Mouse (Mus musculus) myocyte (in vitro differentiated cells): ENCODE data around the gene Otud6a. TPM values are rescaled to one million over a fixed set of nuclear protein-coding genes. Genes with fewer than 3 reads are reported as not detected.
"Not testable (repeated sequence)": the region's sequence is repeated elsewhere in the genome, so short reads cannot be mapped to it uniquely, and the experiment has no call there.

Source experiments
- H3K27me3 ChIP-seq: one replicate; pipeline ENCODE4 v1.6.1; 2011; ENCODE audit not compliant: control insufficient read depth, insufficient read depth, insufficient read length
- H3K36me3 ChIP-seq: one replicate; pipeline ENCODE4 v1.6.1; 2011; ENCODE audit not compliant: control insufficient read depth, insufficient read depth
- H3K4me2 ChIP-seq: one replicate; pipeline ENCODE4 v1.6.1; 2011; ENCODE audit warnings: low read depth, control low read depth
- H3K4me3 ChIP-seq: one replicate; pipeline ENCODE4 v1.5.1; 2011; ENCODE audit warnings: mild to moderate bottlenecking, control low read depth, moderate library complexity
- H3K79me2 ChIP-seq: one replicate; pipeline ENCODE4 v1.6.1; 2011; ENCODE audit not compliant: control insufficient read depth, insufficient read depth
- H3ac ChIP-seq: one replicate; pipeline ENCODE4 v1.6.1; 2011; ENCODE audit not compliant: control insufficient read depth, insufficient read length
- CEBPB ChIP-seq: IDR thresholded peaks from 2 replicates; pipeline ENCODE4 v1.6.1; 2011; ENCODE audit warnings: mild to moderate bottlenecking, moderate library complexity; ENCODE audit not compliant: poor library complexity, insufficient read depth, severe bottlenecking
- E2F4 ChIP-seq: IDR thresholded peaks from one replicate; pipeline ENCODE4 v1.6.1; 2011; ENCODE audit warnings: mild to moderate bottlenecking, control low read depth, moderate library complexity; ENCODE audit not compliant: insufficient read depth
- MAX ChIP-seq: IDR thresholded peaks from one replicate; pipeline ENCODE4 v1.6.1; 2011; ENCODE audit warnings: low read depth, mild to moderate bottlenecking, control low read depth
- MYOD1 ChIP-seq, 3 experiments: IDR thresholded peaks; one replicate each; pipeline ENCODE4 v1.6.1; 2011; ENCODE audit warnings: control low read depth in 2 of 3, low read depth in 2 of 3, mild to moderate bottlenecking in 2 of 3, moderate library complexity in 1 of 3; ENCODE audit not compliant: insufficient read length in 2 of 3, control insufficient read depth in 1 of 3
- MYOG ChIP-seq, 3 experiments: IDR thresholded peaks; one replicate each; pipeline ENCODE4 v1.6.1; 2011; ENCODE audit warnings: control low read depth in 2 of 3, low read depth in 2 of 3, mild to moderate bottlenecking in 2 of 3; ENCODE audit not compliant: insufficient read length in 2 of 3, control insufficient read depth in 1 of 3, insufficient read depth in 1 of 3
- POLR2A ChIP-seq: IDR thresholded peaks from one replicate; pipeline ENCODE4 v1.6.1; 2011; ENCODE audit warnings: low read depth, mild to moderate bottlenecking, control low read depth, moderate library complexity; ENCODE audit not compliant: insufficient read length
- POLR2AphosphoS2 ChIP-seq: IDR thresholded peaks from one replicate; pipeline ENCODE4 v1.6.1; 2011; ENCODE audit warnings: low read depth, control low read depth; ENCODE audit not compliant: insufficient read length
- REST ChIP-seq: IDR thresholded peaks from one replicate; pipeline ENCODE4 v1.6.1; 2011; ENCODE audit warnings: mild to moderate bottlenecking, control low read depth, moderate library complexity; ENCODE audit not compliant: insufficient read depth, insufficient read length
- SRF ChIP-seq: IDR thresholded peaks from one replicate; pipeline ENCODE4 v1.6.1; 2011; ENCODE audit warnings: low read depth; ENCODE audit not compliant: control insufficient read depth, insufficient read length
- TCF12 ChIP-seq: IDR thresholded peaks from one replicate; pipeline ENCODE4 v1.6.1; 2011; ENCODE audit warnings: mild to moderate bottlenecking, control low read depth; ENCODE audit not compliant: poor library complexity, insufficient read depth, severe bottlenecking
- TCF3 ChIP-seq: IDR thresholded peaks from one replicate; pipeline ENCODE4 v1.6.1; 2011; ENCODE audit warnings: low read depth, control low read depth; ENCODE audit not compliant: insufficient read length
- USF1 ChIP-seq: IDR thresholded peaks from one replicate; pipeline ENCODE4 v1.6.1; 2011; ENCODE audit warnings: low read depth, mild to moderate bottlenecking, control low read depth, moderate library complexity
- polyA plus RNA-seq: library from polyadenylated mRNA; unstranded; fragments of >200 nt; fragmentation: generic; extraction: Trizol; gene quantifications from one replicate; pipeline ENCODE4 v1.2.1, GENCODE M21; 2012; ENCODE audit warnings: missing spikeins

Otud6a gene
- polyA plus RNA-seq, 1 experiment: not detected

DNA sequence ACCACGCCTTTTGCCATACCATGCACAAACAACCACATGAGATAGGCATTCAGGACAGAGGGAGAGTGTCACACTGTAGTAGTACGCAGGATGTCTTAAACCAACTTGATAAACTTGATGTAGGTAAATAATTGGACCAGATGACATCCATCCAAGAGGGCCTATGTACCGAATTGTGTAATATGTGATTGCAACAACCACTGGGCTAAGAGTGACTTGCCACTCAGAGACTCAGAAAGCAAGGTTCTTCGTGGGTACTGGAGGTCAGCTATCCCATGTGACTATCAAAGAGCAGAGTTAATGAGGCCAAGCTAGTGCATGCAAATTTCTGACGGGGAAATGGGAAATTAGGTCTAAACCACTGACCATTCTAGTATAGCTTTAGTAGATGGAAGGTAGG, 27.2 kb upstream of the Otud6a start:
- Histone ChIP-seq H3K4me3 (no peak overlapping the region), H3K27me3 (no peaks in the 10 kb centered on the region), H3K79me2 (no peaks in the 10 kb centered on the region), H3K36me3 (no peaks in the 10 kb centered on the region), H3ac (no peak overlapping the region), H3K4me2 (no peak overlapping the region)
- TF ChIP-seq POLR2AphosphoS2: no peak
- TF ChIP-seq E2F4: no peak
- no peak for TF ChIP-seq MYOD1 (IDR thresholded peaks at IDR 0.05; ENCODE audit: control insufficient read depth in 1 of 3, insufficient read length in 2 of 3, low read depth in 2 of 3)
- TF ChIP-seq MAX: no peak
- TF ChIP-seq CEBPB: no peak
- TF ChIP-seq SRF: no peak
- TF ChIP-seq TCF12: no peak
- TF ChIP-seq USF1: no peak
- TF ChIP-seq POLR2A: no peak
- TF ChIP-seq TCF3: no peak
- TF ChIP-seq REST: no peak
- no peak for TF ChIP-seq MYOG (IDR thresholded peaks at IDR 0.05; ENCODE audit: control insufficient read depth in 1 of 3, insufficient read depth in 1 of 3, insufficient read length in 2 of 3, low read depth in 2 of 3)

DNA sequence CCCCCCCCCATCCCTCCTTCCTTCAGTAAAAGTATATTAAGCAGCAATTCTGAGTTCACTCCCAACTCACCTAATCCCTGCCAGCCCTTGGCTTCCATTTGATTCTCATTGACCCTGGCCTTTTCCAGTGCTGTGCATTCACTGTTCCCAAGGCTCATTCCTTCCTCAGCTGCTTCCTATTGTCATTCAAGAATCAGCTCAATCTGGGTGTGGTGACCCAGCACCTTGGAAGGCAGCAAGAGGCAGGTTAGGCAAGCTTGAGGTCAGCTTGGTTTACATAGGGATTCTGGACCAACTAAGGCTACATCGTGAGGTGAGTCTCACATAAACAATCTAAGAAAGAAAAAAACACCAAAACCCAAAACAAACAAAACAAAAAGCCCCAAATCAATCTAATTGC, 19.6 kb upstream of the Otud6a start:
- Histone ChIP-seq H3K27me3 (no peaks in the 10 kb centered on the region), H3K36me3 (no peaks in the 10 kb centered on the region)
- TF ChIP-seq USF1 (no peak), TCF12 (no peak), POLR2AphosphoS2 (no peak), REST (no peak), TCF3 (no peak), CEBPB (no peak), POLR2A (no peak), MAX (no peak), SRF (no peak), E2F4 (no peak), MYOG (IDR thresholded peaks at IDR 0.05; ENCODE audit: control insufficient read depth in 1 of 3, insufficient read depth in 1 of 3, insufficient read length in 2 of 3, low read depth in 2 of 3) (no peak), MYOD1 (IDR thresholded peaks at IDR 0.05; ENCODE audit: control insufficient read depth in 1 of 3, insufficient read length in 2 of 3, low read depth in 2 of 3) (no peak)

DNA sequence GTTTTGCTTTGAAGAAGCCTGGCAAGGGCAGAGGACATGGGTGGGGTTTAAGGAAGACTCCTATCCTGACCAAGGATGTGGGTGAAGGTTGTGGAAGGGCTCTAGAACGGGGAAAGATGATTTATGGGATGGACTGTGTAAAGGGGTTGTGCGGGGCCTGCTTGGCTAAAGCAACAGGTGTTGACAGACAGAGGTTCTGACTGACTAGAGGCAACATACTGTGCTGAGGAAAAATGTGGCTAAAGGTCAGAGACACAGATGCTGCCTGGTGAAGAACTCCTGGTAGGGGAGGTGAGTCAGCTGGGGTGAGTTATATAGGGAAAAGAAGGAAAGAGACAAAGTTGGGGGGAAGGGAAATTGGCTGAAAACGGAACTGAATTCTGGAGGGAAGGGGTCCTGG, 3.5 kb downstream of the Otud6a start:
- Histone ChIP-seq H3K36me3 (no peaks in the 10 kb centered on the region), H3K79me2 (no peaks in the 10 kb centered on the region), H3K27me3 (no peaks in the 10 kb centered on the region), H3K4me2 (no peak overlapping the region), H3K4me3 (no peak overlapping the region), H3ac (no peak overlapping the region)
- no peak for TF ChIP-seq TCF12
- TF ChIP-seq MAX: no peak
- TF ChIP-seq E2F4: no peak
- TF ChIP-seq TCF3: no peak

More for the DNA sequence above, 19.6 kb upstream of the Otud6a start:
- Histone ChIP-seq H3K4me2 (no peak overlapping the region), H3K4me3 (no peak overlapping the region), H3K79me2 (no peaks in the 10 kb centered on the region), H3ac (no peak overlapping the region)

DNA sequence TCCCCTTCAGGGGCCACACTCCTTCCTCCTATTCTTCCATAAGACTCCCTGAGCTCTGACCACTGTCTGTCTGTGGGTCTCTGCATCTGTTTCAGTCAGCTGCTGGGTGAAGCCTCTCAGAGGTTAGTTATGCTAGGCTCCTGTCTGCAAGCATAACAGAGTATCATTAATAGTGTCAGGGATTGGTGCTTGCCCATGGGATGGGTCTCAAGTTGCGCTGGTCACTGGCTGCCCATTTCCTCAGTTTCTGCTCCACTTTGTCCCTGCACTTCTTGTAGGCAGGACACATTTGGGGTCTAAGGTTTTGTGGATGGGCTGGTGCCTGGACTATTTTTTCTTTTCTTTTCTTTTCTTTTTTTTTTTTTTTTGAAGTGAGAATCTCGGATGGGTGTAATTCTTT, 13.8 kb downstream of the Otud6a start, which contains the start of gene Awat2:
Awat2 (minus strand) TSS at position 101 of the 400 bp plus-strand sequence.
- not testable (repeated sequence) for H3K79me2 ChIP-seq, H3K4me2 ChIP-seq, H3K27me3 ChIP-seq, H3ac ChIP-seq, H3K4me3 ChIP-seq, H3K36me3 ChIP-seq

DNA sequence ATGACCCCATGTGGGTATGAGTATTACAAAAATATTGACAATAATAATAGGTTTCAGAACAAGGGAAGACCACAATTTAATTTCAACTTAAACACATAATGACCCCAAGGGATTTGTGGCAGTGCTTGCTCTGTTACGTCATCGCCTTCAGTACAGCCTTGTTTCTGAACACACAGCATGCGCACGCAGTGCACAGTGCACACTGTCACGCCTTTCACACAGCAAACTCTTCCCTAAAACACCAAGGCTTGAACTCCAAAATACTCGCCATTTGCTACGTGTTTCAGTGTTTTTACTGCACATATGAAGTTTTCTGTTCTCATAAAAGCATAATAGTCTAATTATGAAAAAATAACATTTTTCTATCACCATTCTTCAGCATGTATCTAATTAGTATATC, 14.7 kb downstream of the Otud6a start:
- Histone ChIP-seq H3K36me3 (no peaks in the 10 kb centered on the region), H3K79me2 (no peaks in the 10 kb centered on the region), H3K27me3 (no peaks in the 10 kb centered on the region), H3ac (no peak overlapping the region), H3K4me3 (no peak overlapping the region), H3K4me2 (no peak overlapping the region)
- no peak for TF ChIP-seq MYOD1 (IDR thresholded peaks at IDR 0.05; ENCODE audit: control insufficient read depth in 1 of 3, insufficient read length in 2 of 3, low read depth in 2 of 3)
- no peak for TF ChIP-seq POLR2AphosphoS2
- TF ChIP-seq SRF: no peak
- no peak for TF ChIP-seq CEBPB
- TF ChIP-seq MYOG (IDR thresholded peaks at IDR 0.05; ENCODE audit: control insufficient read depth in 1 of 3, insufficient read depth in 1 of 3, insufficient read length in 2 of 3, low read depth in 2 of 3): no peak
- TF ChIP-seq TCF12: no peak
- no peak for TF ChIP-seq TCF3
- no peak for TF ChIP-seq USF1
- TF ChIP-seq MAX: no peak
- TF ChIP-seq E2F4: no peak
- TF ChIP-seq REST: no peak
- TF ChIP-seq POLR2A: no peak
